Mouse (Mus musculus) retina, postnatal 7 days (tissue): ENCODE data around the gene Soat1.

ENCODE experiments used
- DNase-seq: peaks from one replicate; pipeline ENCODE4 v3.0.0-alpha.2; 2012; ENCODE audit warnings: low read depth, low spot score

The Soat1 gene

DNA sequence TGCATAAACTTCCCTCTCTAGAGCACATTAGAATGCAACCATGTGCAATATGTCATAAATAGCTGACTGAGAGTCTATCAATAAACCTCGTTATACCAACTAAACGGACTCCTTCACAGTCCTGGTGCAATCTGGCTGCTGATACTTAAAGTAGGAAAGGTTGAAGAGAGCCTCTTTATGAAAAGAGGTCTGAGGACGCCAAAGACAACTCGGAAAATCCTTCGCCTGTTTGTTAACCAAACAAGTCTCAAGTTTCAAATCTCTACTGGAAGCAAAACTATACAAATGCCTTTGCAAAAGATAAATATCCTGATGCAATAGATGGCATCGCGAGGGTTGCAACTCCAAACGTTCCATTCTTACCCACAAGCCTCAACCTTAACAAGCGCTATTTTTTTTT, 9.2 kb downstream of the Soat1 start:
- DNase-seq = no peak

DNA sequence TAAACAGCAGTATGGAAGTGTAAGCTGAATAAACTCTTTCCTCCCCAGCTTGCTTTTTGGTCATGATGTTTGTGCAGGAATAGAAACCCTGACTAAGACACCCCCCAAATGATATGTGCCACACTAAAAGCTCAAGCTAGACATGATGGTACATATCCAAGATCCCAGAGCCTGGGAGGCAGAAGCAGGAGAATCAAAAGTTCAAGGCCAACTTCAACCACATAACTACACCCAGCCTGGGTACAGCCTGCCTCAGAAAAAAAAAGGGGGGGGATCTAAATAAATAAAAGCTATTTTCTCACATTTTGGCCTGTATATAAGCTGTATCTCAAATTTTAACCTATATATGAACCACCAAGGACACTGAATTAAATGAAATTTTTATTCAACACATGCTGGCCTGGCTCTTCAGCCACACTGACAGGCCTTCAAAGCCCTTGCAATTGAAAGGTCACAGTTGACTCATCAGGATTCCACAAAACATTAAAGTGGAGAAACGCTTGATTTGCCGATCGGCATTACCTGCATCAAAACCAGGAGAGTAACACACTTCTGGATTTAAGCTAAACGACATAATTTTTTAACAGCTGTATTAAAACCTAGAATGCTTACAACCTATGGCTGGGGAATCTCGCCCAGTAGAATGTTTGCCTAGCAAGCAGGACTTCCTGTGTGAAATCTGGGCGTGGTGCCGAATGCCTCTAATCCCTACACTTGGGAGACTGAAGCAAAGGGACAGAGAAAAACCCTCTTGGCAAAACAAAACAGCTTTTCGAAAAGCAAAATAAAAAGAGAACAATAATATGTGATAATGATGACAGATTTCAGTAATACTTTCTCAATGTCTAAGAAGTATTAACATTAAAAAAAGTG, 9.9 kb downstream of the Soat1 start:
- no peak for DNase-seq

DNA sequence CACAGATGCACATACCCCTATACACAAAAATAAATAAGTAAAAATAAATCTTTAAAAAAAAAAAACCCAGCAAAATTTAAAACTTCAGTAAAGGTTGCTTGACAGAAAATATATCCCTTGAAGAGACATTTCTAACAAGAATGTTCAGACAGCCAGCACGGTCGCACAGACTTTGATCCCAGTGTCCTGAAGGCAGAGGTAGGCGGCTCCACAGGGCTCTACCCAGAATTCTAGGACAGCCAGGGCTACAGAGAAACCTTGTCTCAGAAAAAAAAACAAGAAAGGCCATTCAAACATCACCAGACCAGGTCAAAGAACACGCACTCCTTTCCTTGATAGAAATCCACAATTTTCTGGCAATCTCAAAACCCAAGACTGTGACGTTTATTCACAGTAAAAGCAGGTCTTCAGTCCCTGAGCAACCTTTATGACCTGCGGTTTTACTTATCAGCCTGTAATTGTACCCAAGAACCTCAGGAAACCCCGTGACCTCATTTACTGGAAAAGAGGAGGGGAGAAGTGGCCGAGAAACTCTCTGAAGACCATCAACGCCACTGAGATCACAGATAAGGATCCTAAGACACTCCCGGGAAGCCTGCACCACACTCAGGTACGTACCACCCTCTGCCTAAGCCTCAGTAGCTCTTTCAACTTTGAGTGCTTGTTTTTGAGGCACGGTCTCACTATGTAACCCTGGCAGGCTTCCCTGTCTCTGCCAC, 11.7 kb downstream of the Soat1 start:
- DNase-seq = no peak

DNA sequence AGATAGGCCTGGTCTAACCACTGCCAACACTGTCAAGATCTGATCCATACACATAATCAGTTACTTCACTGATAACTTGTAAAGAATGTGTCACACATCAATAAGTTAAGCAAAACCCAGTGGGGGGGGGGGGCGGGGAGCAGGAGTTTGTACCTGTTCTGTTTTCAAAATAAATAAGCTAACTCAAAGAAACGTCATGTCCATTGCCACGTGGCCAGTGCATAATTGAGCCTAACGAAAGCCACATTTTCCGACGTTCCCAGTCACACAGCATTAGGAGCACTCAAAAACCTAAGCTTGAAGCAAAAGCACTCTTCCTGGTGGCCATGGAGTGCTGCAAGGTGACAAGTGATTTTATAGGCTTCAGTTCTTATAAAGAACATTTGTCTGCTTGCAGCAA, 13.1 kb downstream of the Soat1 start:
- DNase-seq = no peak

DNA sequence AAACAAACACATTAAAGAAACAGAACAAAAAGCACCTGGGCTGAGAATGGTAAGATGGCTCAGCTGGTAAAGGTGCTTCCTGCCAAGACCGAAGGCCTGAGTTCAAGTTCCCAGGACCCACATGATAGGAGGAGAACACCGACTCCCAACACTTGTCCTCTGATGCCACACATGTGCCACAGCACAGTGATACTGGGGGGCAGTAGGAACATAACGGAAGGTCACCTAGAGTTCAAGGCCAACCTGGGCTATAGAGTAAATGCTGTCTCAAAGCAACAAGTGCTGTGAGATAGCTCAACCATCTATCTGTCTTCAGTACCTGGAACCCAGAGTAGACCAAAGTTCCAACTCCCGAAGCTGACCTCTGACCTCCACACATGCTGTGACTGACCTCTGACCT, 13.9 kb downstream of the Soat1 start:
- DNase-seq = no peak

DNA sequence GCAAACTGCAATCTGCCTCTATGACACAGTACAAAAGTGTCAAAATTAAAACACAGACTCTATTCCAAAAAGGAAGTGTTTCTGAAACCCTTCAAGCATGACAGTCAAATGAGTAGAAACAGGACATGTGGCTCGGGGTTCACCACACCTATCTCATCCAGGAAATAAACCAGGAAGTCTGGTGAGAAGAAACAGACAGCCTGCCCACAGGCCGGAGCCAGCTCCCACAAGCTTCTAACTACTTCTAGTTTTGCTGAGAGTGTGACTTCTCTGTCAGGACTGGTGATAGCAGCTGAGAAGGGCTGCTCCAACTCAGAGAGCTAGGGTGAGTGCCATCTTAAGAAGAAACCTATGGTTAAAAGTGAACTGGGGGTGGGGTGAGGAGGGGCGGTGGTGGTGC, 14.4 kb downstream of the Soat1 start:
- no peak for DNase-seq

DNA sequence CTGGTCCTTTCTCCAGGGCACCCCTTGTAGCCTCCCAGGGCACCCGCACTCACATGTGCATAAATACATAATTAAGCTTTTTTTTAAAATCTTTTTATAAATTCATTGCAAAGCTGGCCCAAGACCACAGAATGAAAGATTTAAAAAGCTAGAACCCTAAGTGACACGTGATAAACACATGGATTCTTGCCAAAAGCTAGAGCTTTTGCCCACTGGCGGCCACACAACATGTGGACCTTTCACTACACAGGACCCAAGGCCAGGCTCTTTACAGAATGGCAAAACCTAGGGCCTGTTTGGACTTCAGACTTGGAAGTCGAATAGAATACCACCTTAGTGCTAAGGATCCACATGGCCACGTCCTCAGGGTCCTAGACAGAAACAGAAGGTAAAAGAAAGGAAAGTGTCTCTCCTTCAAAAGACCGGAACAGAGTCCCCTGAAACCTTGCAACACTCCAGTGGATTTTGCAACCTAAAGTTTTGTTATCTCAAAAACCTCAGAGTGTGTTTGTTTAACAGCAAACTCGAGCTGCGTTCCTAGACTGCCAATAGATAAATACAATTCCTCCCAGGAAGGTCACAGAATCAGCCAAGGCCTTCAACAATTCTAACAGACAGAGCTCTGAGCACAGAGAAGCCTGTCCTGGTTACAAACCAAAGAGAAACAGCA, 15.6 kb downstream of the Soat1 start:
- no peak for DNase-seq

DNA sequence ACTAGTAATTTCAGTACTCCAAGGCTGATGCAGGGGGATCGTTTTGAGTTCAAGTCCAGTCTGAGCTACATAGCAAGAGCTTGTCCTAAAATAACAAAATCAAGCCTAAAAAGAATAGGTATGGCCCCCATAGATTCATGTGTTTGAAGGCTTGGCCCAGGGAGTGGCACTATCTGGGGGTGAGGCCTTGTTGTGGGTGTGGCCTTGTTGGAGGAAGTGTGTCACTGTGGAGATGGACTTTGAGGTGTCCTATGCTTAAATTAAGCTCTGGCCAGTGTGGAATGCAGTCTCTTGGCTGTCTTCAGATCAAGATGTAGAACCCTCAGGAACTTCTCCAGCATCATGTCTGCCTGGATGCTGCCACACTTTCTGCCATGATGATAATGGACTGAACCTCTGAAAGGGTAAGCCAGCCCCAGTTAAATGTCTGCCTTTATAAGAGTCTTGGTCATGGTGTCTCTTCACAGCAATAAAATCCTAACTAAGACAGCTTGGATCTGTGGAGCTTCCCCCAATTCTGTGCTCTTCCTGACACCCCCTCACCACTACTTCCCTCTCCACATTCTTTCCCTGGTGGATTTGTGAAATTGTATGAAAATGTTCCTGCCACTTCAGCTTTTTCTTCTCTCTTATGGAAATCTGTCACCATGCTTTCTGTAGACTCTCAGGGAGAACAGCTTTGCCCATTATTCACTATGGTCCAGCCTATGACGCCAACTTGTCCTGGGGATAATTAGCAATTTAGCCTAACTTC, 18.9 kb downstream of the Soat1 start:
- no peak for DNase-seq

DNA sequence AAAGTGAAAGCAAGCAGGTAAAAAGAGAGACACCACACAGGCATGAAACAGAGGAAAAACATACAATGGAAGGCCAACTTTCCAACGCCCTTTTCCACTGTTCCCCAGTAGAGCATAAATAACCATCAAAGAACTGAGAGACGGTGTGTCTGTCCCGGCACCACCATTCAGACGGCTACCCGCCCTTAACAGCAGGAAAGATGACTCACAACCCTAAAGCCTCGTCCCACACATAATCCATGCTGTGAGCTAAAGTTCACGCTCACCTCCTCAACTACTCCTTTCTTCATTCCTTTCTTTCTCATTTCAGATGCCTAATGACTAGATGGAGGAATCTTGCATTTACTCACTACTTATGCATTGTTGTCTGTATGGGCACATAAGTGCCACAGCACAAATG, 19.7 kb downstream of the Soat1 start:
- DNase-seq = no peak

DNA sequence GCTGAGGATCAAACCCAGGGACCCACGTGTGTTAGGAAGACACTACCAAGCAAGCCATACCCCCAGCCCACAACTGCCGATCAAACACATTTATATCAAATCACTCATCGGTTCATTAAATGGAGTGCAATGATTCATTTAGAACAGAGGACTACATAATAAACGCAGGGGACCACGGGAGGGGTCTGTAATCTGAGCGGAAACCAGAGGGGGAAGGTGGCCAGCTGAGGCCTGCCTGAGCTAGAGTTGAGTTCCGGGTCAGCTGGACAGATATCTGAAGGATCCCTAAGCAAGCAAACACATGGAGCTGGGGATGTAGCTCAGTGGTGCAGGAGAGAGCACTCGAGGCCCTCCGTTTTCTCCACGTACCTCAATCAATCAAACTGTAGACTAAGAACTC, 20.3 kb downstream of the Soat1 start:
- no peak for DNase-seq

DNA sequence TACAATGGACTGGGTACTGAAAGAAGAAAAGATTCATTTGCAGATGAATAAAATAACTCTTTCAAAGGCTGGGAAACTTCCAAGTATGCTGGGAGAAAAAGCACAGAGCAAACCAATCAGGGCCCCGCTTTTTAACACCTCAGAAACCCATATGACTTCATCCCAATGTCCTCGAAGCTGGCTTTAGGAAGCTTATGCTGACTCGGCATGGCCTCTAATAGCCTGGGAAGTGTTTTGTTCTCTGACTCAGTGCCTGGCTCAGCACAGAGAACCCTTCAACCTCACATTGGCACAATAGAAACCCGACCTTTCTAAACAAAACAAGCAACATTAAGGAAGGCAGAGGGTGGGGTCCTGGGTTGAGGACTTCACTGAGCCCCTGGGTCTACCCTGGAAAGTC, 23.7 kb downstream of the Soat1 start:
- DNase-seq = no peak

DNA sequence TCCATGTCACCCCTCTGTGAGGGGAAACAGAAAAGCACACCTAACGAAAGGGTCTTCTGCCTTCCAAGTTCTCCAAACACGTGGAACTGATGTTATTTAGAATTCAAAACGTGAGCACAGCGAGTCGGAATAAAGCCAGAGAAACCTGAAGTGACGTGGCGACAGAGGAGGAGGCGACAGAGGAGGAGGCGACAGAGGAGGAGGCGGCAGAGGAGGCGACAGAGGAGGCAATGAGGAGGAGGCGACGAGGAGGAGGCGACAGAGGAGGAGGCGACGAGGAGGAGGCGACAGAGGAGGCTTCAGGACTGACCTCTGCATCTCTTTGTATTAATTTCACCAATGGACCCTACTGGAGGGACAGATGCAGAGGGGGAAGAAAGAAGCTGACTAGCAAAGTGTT, 24.4 kb downstream of the Soat1 start:
- DNase-seq = no peak

DNA sequence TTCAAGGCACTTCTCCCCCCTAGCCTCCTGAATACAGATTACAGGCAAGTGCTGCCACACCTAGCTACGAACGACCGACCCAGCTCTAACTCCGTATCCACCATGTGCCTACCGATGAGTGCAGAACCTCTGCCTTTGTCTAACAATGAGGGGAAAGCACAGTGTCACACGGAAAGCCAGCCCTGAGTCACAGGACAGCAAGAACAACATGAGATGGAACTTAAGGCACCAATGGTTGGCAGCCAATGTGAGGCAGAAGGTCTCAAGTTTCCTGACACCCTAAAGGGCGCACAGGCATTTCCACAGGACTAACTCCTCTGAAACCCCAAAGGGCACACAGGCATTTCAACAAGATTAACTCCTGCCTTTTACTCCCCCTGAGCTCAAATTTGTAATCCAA, 25.0 kb downstream of the Soat1 start:
- DNase-seq = no peak

DNA sequence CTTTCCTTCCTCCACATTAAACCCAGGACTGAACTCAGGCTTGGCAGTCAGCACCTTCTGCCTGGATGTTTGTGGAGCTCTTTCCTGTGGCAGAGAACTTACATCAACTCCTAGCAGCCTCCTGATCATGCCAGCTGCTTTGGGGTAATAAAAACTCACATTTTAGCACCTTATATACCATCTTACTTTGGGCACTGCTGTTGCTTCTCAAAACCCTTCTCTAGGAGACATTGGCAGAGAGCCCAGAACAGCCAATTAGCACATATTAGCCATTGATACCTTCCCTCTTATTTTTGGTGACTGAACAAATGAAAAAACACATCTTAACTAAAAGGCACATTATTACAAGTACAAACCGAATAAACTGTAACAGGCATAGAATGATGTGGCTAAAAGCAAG, 29.1 kb downstream of the Soat1 start:
- DNase-seq = no peak

DNA sequence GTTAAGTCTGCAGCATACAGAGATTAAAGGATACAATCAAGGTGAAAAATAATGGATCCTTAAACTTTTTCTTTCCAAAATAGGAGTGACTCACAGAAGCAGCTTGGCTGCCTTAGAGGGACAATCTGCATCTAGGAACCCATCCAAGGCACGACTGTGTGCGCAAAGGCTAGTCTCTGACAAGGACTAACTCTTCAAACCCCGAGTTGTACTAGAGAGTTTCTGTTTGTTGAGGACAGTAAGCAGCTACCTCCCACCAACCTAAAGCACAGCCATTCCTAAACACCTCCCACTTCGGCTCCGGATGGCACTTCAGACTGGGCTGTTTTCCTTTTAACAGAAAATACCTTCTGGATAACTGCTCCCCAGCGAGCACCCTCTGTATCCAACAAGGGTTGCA, 31.4 kb downstream of the Soat1 start:
- no peak for DNase-seq

DNA sequence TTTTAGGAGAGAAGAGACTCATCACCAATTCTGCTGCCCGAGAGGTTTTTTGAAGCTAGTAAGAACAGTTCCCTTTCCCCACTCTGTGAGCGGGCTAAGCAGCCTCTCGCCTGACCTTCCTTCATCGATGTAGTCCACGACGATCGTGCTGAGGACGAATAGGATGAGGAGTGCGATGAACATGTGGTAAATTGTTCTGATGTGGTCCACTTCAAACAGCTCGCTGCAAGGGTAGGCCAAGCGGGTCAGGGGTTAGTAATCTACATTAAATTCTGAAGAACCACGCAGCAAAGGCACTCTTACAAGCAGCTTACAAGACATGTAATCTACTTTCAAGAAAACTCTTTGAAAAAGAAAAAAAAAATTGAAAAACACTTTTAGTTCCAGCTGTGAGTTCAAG, 31.9 kb downstream of the Soat1 start:
- DNase-seq = no peak

DNA sequence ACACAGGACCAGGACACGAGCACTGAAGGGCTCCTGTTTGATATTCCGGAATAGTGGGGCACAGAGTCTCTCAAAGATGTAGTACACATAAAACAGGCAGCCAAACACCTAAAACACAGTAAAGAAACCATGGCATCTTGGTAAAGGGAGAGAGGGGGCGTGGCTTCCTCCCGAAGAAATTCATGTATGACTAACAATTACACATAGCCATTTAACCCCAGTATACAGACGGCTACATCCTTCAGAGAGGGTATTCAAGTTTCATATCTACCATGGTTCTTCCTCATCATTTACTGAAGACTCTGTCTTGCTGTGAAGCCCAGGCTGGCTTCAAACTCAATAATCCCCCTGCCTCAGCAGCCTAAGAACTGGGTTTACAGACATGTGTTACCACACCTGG, 36.4 kb downstream of the Soat1 start:
- DNase-seq = no peak

DNA sequence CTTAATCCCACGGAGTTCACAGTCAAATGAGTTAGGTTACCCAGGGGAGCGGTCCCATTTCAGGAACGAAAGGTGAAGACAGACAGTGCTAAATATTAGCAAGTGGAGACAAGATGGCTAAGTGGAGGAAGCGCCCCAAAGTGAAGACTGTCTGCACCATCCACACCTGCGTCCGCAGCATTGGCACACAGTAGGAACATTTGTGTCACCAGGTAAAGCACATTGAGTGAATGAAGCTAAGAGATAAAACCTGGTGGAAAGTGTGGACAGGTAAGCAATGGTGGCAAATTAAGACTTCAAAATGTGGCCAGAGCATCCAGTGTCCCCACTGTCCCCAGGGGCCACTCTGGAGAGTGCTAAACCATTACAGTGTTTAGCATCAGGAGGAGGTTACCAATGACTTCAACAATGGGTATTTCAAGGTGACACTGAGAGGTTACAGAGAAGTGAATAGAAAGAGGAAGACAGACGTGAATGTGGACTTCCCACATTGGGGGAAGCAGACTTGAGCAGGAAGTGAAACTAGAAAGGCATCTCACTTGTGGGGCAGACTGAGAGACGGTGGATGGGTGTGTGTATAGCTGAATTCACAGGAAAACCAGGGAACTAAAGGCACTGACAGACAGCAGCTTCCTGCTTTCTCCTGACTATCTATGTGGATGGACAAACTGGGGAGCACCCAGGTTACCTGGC, 37.0 kb downstream of the Soat1 start:
- DNase-seq = no peak

DNA sequence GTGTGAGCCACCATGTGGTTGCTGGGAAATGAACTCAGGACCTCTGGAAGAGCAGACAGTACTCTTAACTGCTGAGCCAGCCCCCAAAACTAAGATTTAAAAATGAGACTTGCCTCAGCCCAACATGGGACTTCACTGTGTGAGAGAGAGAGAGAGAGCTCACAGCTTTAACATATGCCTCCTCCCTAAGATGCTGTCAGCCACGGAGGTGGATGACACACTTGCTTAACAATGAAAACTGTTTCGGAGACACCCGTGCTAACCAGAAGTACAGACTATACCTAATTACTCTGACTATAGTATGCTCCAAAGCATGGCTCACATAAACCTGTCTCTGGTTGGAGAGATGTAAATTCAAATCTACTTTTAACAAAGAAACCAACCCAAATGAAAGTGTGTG, 40.6 kb downstream of the Soat1 start:
- DNase-seq = no peak

DNA sequence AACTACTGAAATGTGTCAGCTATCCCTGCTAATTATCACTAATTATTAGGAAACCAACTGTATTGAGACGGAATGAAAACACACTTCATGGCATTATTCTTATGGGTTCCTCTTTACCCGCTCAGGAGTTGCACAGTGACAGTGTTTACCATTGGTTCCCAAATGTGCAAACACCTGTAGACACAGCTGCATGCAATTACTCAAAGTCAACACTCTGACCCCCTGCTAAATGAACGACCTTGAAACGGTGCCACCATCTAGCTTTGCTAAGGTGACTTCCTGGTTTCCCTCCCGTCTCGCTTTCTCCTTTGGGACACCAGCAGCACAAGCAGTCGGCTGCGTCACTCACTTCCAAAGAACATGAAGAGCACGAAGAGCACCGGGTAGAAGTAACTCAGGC, 41.6 kb downstream of the Soat1 start:
- no peak for DNase-seq

DNA sequence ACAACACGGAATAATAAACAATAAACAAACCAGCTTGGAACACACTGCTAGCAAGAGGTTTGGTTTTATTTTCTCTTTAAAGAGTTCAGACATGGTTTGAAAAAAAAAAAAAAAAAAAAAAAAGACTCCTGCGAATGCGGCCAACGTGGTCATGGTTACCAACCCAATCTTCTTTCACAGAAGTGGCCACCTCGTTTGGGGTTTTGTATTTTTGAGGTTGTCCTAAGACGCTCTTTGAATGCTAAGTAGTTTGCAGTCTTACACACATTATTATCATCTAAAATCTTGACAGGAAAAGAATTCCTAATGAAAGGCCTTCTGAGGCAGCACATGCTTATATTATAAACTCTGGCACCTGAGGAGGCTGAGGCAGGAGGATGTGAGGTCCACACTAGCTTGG, 45.7 kb downstream of the Soat1 start:
- DNase-seq = no peak
